Comparison of ENCODE assay signal across 8 mouse cellular contexts in genomic region chr4:104642761-104643469, GRCm38 (mm10).
DNase-seq lines count a peak whose midpoint lies in the region; ATAC-seq and TF ChIP-seq lines count a peak whose summit lies in the region.

No protein-coding gene starts in this region.

- H3K4me2 ChIP-seq in hindbrain, embryonic 16.5 days (ENCODE audit: low read length) = no peak overlapping the region
- H3K4me2 ChIP-seq in hindbrain, embryonic 13.5 days = no peak overlapping the region
- no peak overlapping the region for H3K4me2 ChIP-seq in midbrain, embryonic 16.5 days (ENCODE audit: low read length)
- no peak overlapping the region for H3K4me2 ChIP-seq in midbrain, embryonic 13.5 days (replicated peaks)
- no peak overlapping the region for H3K4me2 ChIP-seq in midbrain, postnatal 0 days (ENCODE audit: low read depth, low read length, poor library complexity, severe bottlenecking)

- H3K27ac ChIP-seq in hindbrain, embryonic 16.5 days (ENCODE audit: low read depth, low read length) = no peak overlapping the region
- H3K27ac ChIP-seq in hindbrain, embryonic 13.5 days = no peak overlapping the region
- peak overlapping the region; percentile 34; the same call in 1 of the 2 replicates for H3K27ac ChIP-seq in midbrain, embryonic 16.5 days (ENCODE audit: low read length)
- H3K27ac ChIP-seq in midbrain, embryonic 13.5 days = no peak overlapping the region
- H3K27ac ChIP-seq in midbrain, postnatal 0 days (ENCODE audit: low read depth, low read length) = 0 out of 2 replicates have a peak overlapping the region, but pooled peaks have one; percentile 32

- peak; percentile 56 to 74 for DNase-seq in cerebellum, postnatal 36 days
- peak; percentile 84 for DNase-seq in midbrain, postnatal 0 days (ENCODE audit: low spot score)
- no peak for DNase-seq in ovary, postnatal 14 days (ENCODE audit: low spot score)
- DNase-seq in B cell, adult 2 months = no peak

- no peaks in the 10 kb centered on the region for H3K36me3 ChIP-seq in hindbrain, embryonic 16.5 days (ENCODE audit: control insufficient read depth, insufficient read depth, low read length)
- H3K36me3 ChIP-seq in hindbrain, embryonic 13.5 days = no peaks in the 10 kb centered on the region
- H3K36me3 ChIP-seq in midbrain, embryonic 16.5 days (ENCODE audit: control insufficient read depth, insufficient read depth, low read length) = no peaks in the 10 kb centered on the region
- H3K36me3 ChIP-seq in midbrain, embryonic 13.5 days = no peaks in the 10 kb centered on the region
- no peaks in the 10 kb centered on the region for H3K36me3 ChIP-seq in midbrain, postnatal 0 days (ENCODE audit: insufficient read depth, low read length)

- WGBS in hindbrain, embryonic 16.5 days = 64% methylated on average over 8 of the region's 8 CpGs
- 72% methylated on average over 8 of the region's 8 CpGs for WGBS in hindbrain, embryonic 13.5 days
- 81% methylated on average over 8 of the region's 8 CpGs for WGBS in midbrain, embryonic 16.5 days
- 83% methylated on average over 8 of the region's 8 CpGs for WGBS in midbrain, embryonic 13.5 days
- 75% methylated on average over 8 of the region's 8 CpGs for WGBS in midbrain, postnatal 0 days

- no peak for TF ChIP-seq CTCF in midbrain, postnatal 0 days (IDR thresholded peaks at IDR 0.05)

- H3K9me3 ChIP-seq in hindbrain, embryonic 16.5 days (ENCODE audit: control insufficient read depth, low read length) = no peaks in the 10 kb centered on the region
- no peaks in the 10 kb centered on the region for H3K9me3 ChIP-seq in hindbrain, embryonic 13.5 days
- no peaks in the 10 kb centered on the region for H3K9me3 ChIP-seq in midbrain, embryonic 16.5 days (replicated peaks; ENCODE audit: control insufficient read depth, low read length, poor library complexity, severe bottlenecking)
- no peaks in the 10 kb centered on the region for H3K9me3 ChIP-seq in midbrain, embryonic 13.5 days
- H3K9me3 ChIP-seq in midbrain, postnatal 0 days (ENCODE audit: low read length) = no peaks in the 10 kb centered on the region

- no peaks in the 10 kb centered on the region for H3K27me3 ChIP-seq in hindbrain, embryonic 16.5 days (replicated peaks; ENCODE audit: control insufficient read depth, insufficient read depth, low read length)
- H3K27me3 ChIP-seq in hindbrain, embryonic 13.5 days = no peaks in the 10 kb centered on the region
- H3K27me3 ChIP-seq in midbrain, embryonic 16.5 days (ENCODE audit: control insufficient read depth, insufficient read depth, low read depth, low read length) = no peaks in the 10 kb centered on the region
- H3K27me3 ChIP-seq in midbrain, embryonic 13.5 days = no peaks in the 10 kb centered on the region
- H3K27me3 ChIP-seq in midbrain, postnatal 0 days (ENCODE audit: insufficient read depth, low read length) = no peaks in the 10 kb centered on the region

- H3K4me3 ChIP-seq in hindbrain, embryonic 16.5 days (ENCODE audit: low read length) = no peak overlapping the region
- H3K4me3 ChIP-seq in hindbrain, embryonic 13.5 days = no peak overlapping the region
- H3K4me3 ChIP-seq in midbrain, embryonic 16.5 days (ENCODE audit: low read depth, low read length) = no peak overlapping the region
- no peak overlapping the region for H3K4me3 ChIP-seq in midbrain, embryonic 13.5 days (replicated peaks)
- H3K4me3 ChIP-seq in midbrain, postnatal 0 days (ENCODE audit: low read depth, low read length) = no peak overlapping the region

- ATAC-seq in hindbrain, embryonic 16.5 days = peak; percentile 77
- no peak for ATAC-seq in hindbrain, embryonic 13.5 days (ENCODE audit: low FRiP score)
- peak; percentile 53; the same call in 1 of the 2 replicates for ATAC-seq in midbrain, embryonic 16.5 days
- ATAC-seq in midbrain, embryonic 13.5 days = no peak; the same call in 1 of the 2 replicates
- no peak for ATAC-seq in midbrain, postnatal 0 days (ENCODE audit: low FRiP score)

- 0 out of 2 replicates have a peak, but pooled peaks cover 3% of the 10 kb centered on the region for H3K4me1 ChIP-seq in hindbrain, embryonic 16.5 days (ENCODE audit: control insufficient read depth, insufficient read depth, low read depth, low read length)
- H3K4me1 ChIP-seq in hindbrain, embryonic 13.5 days (replicated peaks) = peaks cover 18% of the 10 kb centered on the region
- peaks cover 14% of the 10 kb centered on the region for H3K4me1 ChIP-seq in midbrain, embryonic 16.5 days (ENCODE audit: control insufficient read depth, insufficient read depth, low read length)
- peaks cover 18% of the 10 kb centered on the region for H3K4me1 ChIP-seq in midbrain, embryonic 13.5 days (replicated peaks)
- peaks cover 4% of the 10 kb centered on the region; the same call in 1 of the 2 replicates for H3K4me1 ChIP-seq in midbrain, postnatal 0 days (ENCODE audit: insufficient read depth, low read length)

- no peak overlapping the region for H3K9ac ChIP-seq in hindbrain, embryonic 16.5 days (ENCODE audit: low read depth, low read length)
- no peak overlapping the region for H3K9ac ChIP-seq in hindbrain, embryonic 13.5 days
- H3K9ac ChIP-seq in midbrain, embryonic 16.5 days (ENCODE audit: low read depth, low read length) = no peak overlapping the region
- H3K9ac ChIP-seq in midbrain, embryonic 13.5 days (replicated peaks) = no peak overlapping the region
- H3K9ac ChIP-seq in midbrain, postnatal 0 days (replicated peaks; ENCODE audit: low read length, poor library complexity, severe bottlenecking) = no peak overlapping the region

Comparison
In these comparisons a context has a peak if more than half of its experiments do, and no peak if none do; other contexts are left out.
1. ATAC-seq: peak in hindbrain, embryonic 16.5 days (single experiment) and midbrain, embryonic 16.5 days (single experiment); none in hindbrain, embryonic 13.5 days (single experiment), midbrain, embryonic 13.5 days (single experiment) and midbrain, postnatal 0 days (single experiment).
2. H3K27ac ChIP-seq: peak in midbrain, embryonic 16.5 days (single experiment) and midbrain, postnatal 0 days (single experiment); none in hindbrain, embryonic 16.5 days (single experiment), hindbrain, embryonic 13.5 days (single experiment) and midbrain, embryonic 13.5 days (single experiment).
3. DNase-seq: peak in cerebellum, postnatal 36 days (2 of 2) and midbrain, postnatal 0 days (single experiment); none in ovary, postnatal 14 days (single experiment) and B cell, adult 2 months (0 of 2).